In genomic region chr11:72795149-72795454, GRCm38 (mm10) we compare ENCODE assay signal across 8 mouse cellular contexts. TPM values are rescaled to one million over a fixed set of nuclear protein-coding genes. Genes with fewer than 3 reads are reported as not detected.
DNase-seq lines count a peak whose midpoint lies in the region; ATAC-seq and TF ChIP-seq lines count a peak whose summit lies in the region.

No protein-coding gene starts in this region.

- 14% methylated on average over 14 of the region's 14 CpGs for WGBS in heart, embryonic 16.5 days

- H3K9ac ChIP-seq in heart, embryonic 16.5 days (ENCODE audit: low read length), result peak overlapping the region; percentile 97

- intact Hi-C loops in gastrocnemius, adult 2 months (cut with DNase I), result no loop called here
- intact Hi-C loops in gastrocnemius, postnatal 36 days (cut with DNase I), result no loop called here

- H3K4me2 ChIP-seq in heart, embryonic 16.5 days (ENCODE audit: low read depth, low read length), result peak overlapping the region; percentile 89

- peak overlapping the region; percentile 77 for H3K4me3 ChIP-seq in gastrocnemius, adult 2 months
- H3K4me3 ChIP-seq in E14TG2a.4 (replicated peaks; ENCODE audit: low read length), result peak overlapping the region; percentile 100
- H3K4me3 ChIP-seq in heart, embryonic 16.5 days (ENCODE audit: low read length), result peak overlapping the region; percentile 98
- peak overlapping the region; percentile 99 for H3K4me3 ChIP-seq in megakaryocyte, embryonic 14.5 days (replicated peaks)

- H3K27ac ChIP-seq in gastrocnemius, adult 2 months, result peak overlapping the region; percentile 95
- H3K27ac ChIP-seq in heart, embryonic 16.5 days (ENCODE audit: low read length), result peak overlapping the region; percentile 79

- no peaks in the 10 kb centered on the region for H3K9me3 ChIP-seq in E14TG2a.4 (ENCODE audit: low read length)
- H3K9me3 ChIP-seq in heart, embryonic 16.5 days (replicated peaks; ENCODE audit: control insufficient read depth, low read length), result no peaks in the 10 kb centered on the region
- no peaks in the 10 kb centered on the region for H3K9me3 ChIP-seq in megakaryocyte, embryonic 14.5 days

- H3K36me3 ChIP-seq in E14TG2a.4 (ENCODE audit: insufficient read depth, low read length), result no peaks in the 10 kb centered on the region
- no peaks in the 10 kb centered on the region for H3K36me3 ChIP-seq in heart, embryonic 16.5 days (ENCODE audit: control insufficient read depth, insufficient read depth)
- peaks cover 17% of the 10 kb centered on the region for H3K36me3 ChIP-seq in megakaryocyte, embryonic 14.5 days (replicated peaks; ENCODE audit: low read length)

- H3K27me3 ChIP-seq in E14TG2a.4 (ENCODE audit: insufficient read depth, low read length), result no peaks in the 10 kb centered on the region
- no peaks in the 10 kb centered on the region for H3K27me3 ChIP-seq in heart, embryonic 16.5 days (ENCODE audit: control insufficient read depth, insufficient read depth, low read length)
- no peaks in the 10 kb centered on the region for H3K27me3 ChIP-seq in megakaryocyte, embryonic 14.5 days (replicated peaks)

- H3K4me1 ChIP-seq in E14TG2a.4 (replicated peaks; ENCODE audit: low read depth, low read length), result peaks cover 17% of the 10 kb centered on the region
- peaks cover 9% of the 10 kb centered on the region for H3K4me1 ChIP-seq in heart, embryonic 16.5 days (ENCODE audit: control insufficient read depth, insufficient read depth, low read length)
- peaks cover 54% of the 10 kb centered on the region for H3K4me1 ChIP-seq in megakaryocyte, embryonic 14.5 days

- peak; percentile 21 for ATAC-seq in heart, embryonic 16.5 days (replicated peaks; ENCODE audit: extremely low read depth, insufficient read depth, low FRiP score)

- no peak for TF ChIP-seq CTCF in gastrocnemius, adult 2 months (IDR thresholded peaks at IDR 0.05)
- TF ChIP-seq CTCF in E14TG2a.4 (conservative IDR thresholded peaks at IDR 0.05; ENCODE audit: low read length), result no peak

- DNase-seq in gastrocnemius, adult 2 months, result no peak
- DNase-seq in gastrocnemius, postnatal 36 days, result no peak
- DNase-seq in thymus, postnatal 14 days, result no peak
- DNase-seq in urinary bladder, postnatal 14 days (ENCODE audit: low spot score), result no peak
- no peak for DNase-seq in thymus, postnatal 0 days (ENCODE audit: low spot score)

RNA-seq across cellular contexts. Expression of gene Cyb5d2, which starts 0.8 kb away (rescaled TPM):
- total RNA-seq in gastrocnemius, adult 2 months (2021), result 10 to 100 TPM; 18.5 to 22.3 TPM
- total RNA-seq in gastrocnemius, postnatal 36 days (2021), result 10 to 100 TPM; 15.4 to 16.1 TPM
- 7.9 and 8.3 TPM in 2 replicates for polyA plus RNA-seq in heart, embryonic 16.5 days (2015; fragmentation: Nextera tagmentation; extraction: Ambion mirVana)
- 0.34 TPM in 1 of 2 replicates, not detected in the other for polyA plus RNA-seq in megakaryocyte, embryonic 14.5 days (2012; ENCODE audit: insufficient read depth, low replicate concordance)
- 5.4 and 6.0 TPM in 2 replicates for polyA plus RNA-seq in thymus, postnatal 0 days (2015; fragmentation: Nextera tagmentation; extraction: Ambion mirVana)

RNA-seq across cellular contexts. Expression of gene Zzef1, which starts 0.9 kb away (rescaled TPM):
- 10 to 100 TPM; 12.8 to 13.3 TPM for total RNA-seq in gastrocnemius, adult 2 months (2021)
- 10 to 100 TPM; 11.8 to 12.1 TPM for total RNA-seq in gastrocnemius, postnatal 36 days (2021)
- polyA plus RNA-seq in heart, embryonic 16.5 days (2015; fragmentation: Nextera tagmentation; extraction: Ambion mirVana), result 7.8 and 8.7 TPM in 2 replicates
- polyA plus RNA-seq in megakaryocyte, embryonic 14.5 days (2012; ENCODE audit: insufficient read depth, low replicate concordance), result 8.9 and 9.1 TPM in 2 replicates
- 10.4 and 14.9 TPM in 2 replicates for polyA plus RNA-seq in thymus, postnatal 0 days (2015; fragmentation: Nextera tagmentation; extraction: Ambion mirVana)
